Mouse (Mus musculus) midbrain, embryonic 13.5 days (tissue): ENCODE data around the gene Gstm2. TPM values are rescaled to one million over a fixed set of nuclear protein-coding genes. Genes with fewer than 3 reads are reported as not detected.
"Not testable (repeated sequence)": the region's sequence is repeated elsewhere in the genome, so short reads cannot be mapped to it uniquely, and the experiment has no call there.

ENCODE experiments used
- ATAC-seq: fragments of 200-750 bp; cut with Nextera tagmentation; 2 replicates; pipeline ENCODE4 v1.8.0; 2017; ENCODE audit warnings: mild to moderate bottlenecking, moderate TSS enrichment, moderate library complexity
- H3K27ac ChIP-seq: fragments of 300-500 bp; sonication (generic); 2 replicates; pipeline ENCODE4 v1.5.1; 2015; ENCODE audit warnings: inconsistent platforms, mild to moderate bottlenecking, moderate library complexity
- H3K27me3 ChIP-seq: fragments of 300-500 bp; sonication (generic); 2 replicates; pipeline ENCODE4 v1.6.1; 2015; ENCODE audit warnings: mild to moderate bottlenecking, inconsistent platforms
- H3K36me3 ChIP-seq: fragments of 300-500 bp; sonication (generic); 2 replicates; pipeline ENCODE4 v1.6.1; 2015; ENCODE audit warnings: mild to moderate bottlenecking, inconsistent platforms
- H3K4me1 ChIP-seq: fragments of 300-500 bp; sonication (generic); replicated peaks from 2 replicates; pipeline ENCODE4 v1.6.1; 2015; ENCODE audit warnings: inconsistent platforms
- H3K4me2 ChIP-seq: fragments of 300-500 bp; sonication (generic); replicated peaks from 2 replicates; pipeline ENCODE4 v1.6.1; 2015; ENCODE audit warnings: moderate library complexity, mild to moderate bottlenecking, inconsistent platforms
- H3K4me3 ChIP-seq: fragments of 300-500 bp; sonication (generic); replicated peaks from 2 replicates; pipeline ENCODE4 v1.5.1; 2015; ENCODE audit warnings: mild to moderate bottlenecking, inconsistent platforms
- H3K9ac ChIP-seq: fragments of 300-500 bp; sonication (generic); replicated peaks from 2 replicates; pipeline ENCODE4 v1.6.1; 2015; ENCODE audit warnings: mild to moderate bottlenecking, inconsistent platforms
- H3K9me3 ChIP-seq: fragments of 300-500 bp; sonication (generic); 2 replicates; pipeline ENCODE4 v1.6.1; 2016; ENCODE audit warnings: mild to moderate bottlenecking, inconsistent platforms
- WGBS: fragments of 180-500 bp; shearing (Covaris S2); methylation state at CpG from one replicate; pipeline ENCODE4 v1.1.7; 2015; 5-methylcytosine and 5-hydroxymethylcytosine counted together
- polyA plus RNA-seq: library from polyadenylated mRNA; unstranded; fragments of >200 nt; fragmentation: Nextera tagmentation; extraction: Ambion mirVana; gene quantifications from 2 replicates; pipeline ENCODE4 v1.2.1, GENCODE M21; 2015

Gene Gstm2
- 6.0 and 6.2 TPM in 2 replicates for polyA plus RNA-seq

DNA sequence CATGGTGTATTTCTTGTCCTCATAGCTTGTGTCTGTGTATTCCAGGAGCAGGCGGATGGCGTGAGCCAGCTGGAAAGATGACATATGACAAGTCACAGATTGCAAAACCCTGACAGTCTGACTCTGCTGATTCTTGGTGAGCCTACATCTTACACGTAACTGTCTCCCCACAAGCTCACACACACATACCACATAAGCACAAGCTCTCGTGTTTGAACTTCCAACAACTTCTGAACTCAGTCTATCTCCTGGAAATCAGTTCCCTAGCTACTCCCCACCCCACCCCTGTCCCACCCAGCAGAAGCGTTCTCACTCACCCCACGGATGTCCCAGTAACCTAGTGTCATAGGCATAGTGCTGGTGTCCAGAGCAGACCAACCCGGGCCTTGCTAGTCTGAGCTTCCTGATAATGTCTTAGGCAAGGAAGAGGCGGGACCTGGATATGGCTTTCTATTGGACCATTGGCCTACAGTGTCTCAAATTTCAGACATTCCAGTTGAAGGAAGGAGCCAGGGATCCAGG, at the start of gene Gstm2:
Gene Gstm2, minus strand, starts transcription at position 413 of the 522 bp plus-strand sequence.
- no peak within 1 kb of the TSS for H3K27ac ChIP-seq
- H3K9me3 ChIP-seq: no peaks in the 10 kb centered on the region
- no peak within 1 kb of the TSS for H3K4me3 ChIP-seq
- 67% methylated on average over 8 of the region's 8 CpGs for WGBS
- H3K4me1 ChIP-seq: no peaks in the 10 kb centered on the region
- no peaks in the 10 kb centered on the region for H3K27me3 ChIP-seq
- no peak within 1 kb of the TSS for H3K9ac ChIP-seq
- H3K36me3 ChIP-seq: no peaks in the 10 kb centered on the region
- ATAC-seq: no peak
- no peak within 1 kb of the TSS for H3K4me2 ChIP-seq

DNA sequence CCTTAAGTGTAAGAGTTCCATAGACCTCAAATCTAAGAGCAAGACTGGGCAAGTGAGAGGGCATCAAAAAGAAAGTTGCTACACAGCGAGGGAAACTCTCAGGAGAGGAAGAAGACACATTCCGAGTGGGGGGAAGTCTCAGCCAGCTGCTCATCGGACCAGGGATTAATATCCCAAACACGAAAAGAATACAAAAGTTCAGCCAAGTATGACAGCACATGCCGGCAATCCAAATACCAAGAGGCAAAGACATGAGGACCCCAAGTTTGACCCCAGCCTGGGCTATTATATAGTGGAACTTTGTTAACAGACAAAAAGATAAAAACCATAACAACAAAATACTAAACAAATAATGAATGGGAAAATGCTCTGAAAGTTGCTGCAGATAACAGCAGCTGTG, 46.9 kb upstream of the Gstm2 start:
- 57% methylated on average over 5 of the region's 5 CpGs for WGBS
- Histone ChIP-seq H3K4me2 (no peak overlapping the region), H3K36me3 (no peaks in the 10 kb centered on the region), H3K27ac (no peak overlapping the region), H3K27me3 (no peaks in the 10 kb centered on the region), H3K9me3 (no peaks in the 10 kb centered on the region), H3K4me3 (no peak overlapping the region), H3K9ac (no peak overlapping the region), H3K4me1 (no peaks in the 10 kb centered on the region)
- no peak for ATAC-seq

DNA sequence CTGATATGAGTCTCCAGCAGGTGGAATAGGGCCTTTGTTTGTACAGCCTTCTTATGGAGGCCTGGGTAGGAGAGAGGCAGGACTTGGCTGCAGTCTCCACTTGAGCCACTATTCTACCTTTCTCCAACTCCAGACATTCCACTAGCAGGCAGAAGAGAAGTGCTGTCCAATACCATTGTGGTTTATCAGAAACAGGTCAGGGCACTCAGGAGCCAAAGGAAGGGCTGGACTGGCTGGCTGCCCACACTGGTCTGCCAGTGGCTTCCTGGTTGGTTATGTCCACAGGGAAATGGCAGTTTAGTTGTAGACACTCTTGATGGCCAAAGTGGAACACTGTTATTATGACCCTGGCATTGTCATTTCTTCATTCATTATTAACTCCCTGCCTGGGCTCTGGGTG, 45.9 kb upstream of the Gstm2 start:
- H3K9me3 ChIP-seq: no peaks in the 10 kb centered on the region
- H3K4me1 ChIP-seq: no peaks in the 10 kb centered on the region
- ATAC-seq: no peak
- H3K4me3 ChIP-seq: no peak overlapping the region
- H3K9ac ChIP-seq: no peak overlapping the region
- H3K4me2 ChIP-seq: no peak overlapping the region
- H3K27me3 ChIP-seq: no peaks in the 10 kb centered on the region
- no peak overlapping the region for H3K27ac ChIP-seq
- no peaks in the 10 kb centered on the region for H3K36me3 ChIP-seq

DNA sequence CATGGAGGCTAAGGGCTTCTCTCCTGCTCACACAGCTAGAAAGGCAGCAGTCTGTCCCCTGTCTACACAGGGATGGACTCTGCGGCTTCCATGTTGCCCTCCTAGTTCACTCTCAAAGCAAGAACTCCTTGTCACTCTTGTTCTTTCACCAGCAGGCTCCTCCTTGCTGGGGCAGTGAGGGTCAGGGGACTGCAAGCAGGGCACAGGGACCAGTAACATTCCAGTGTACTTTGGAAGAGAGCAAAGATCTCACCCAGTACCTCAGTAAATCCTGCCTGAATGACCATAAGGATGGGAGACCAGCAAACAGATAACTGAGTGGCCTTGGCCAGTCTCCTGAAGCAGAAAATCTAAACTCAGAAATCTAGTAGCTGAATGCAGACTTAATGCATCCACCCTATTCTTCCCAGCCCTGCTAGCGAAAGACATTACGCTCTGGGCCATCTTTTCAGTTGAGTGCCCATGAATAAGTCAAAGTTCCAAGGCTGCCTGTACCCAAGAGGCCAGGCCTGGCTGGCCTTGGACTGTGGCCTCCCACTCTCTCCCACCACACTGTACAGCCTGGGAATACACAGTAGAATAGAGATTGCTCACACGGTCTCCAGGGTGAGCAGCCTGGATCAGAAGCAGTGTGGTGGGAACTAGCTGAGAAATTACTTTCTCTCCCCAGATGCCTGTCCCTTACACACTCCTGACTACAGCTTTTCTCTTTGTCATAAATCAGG, 42.5 kb upstream of the Gstm2 start:
- H3K4me3 ChIP-seq: no peak overlapping the region
- no peak overlapping the region for H3K27ac ChIP-seq
- H3K27me3 ChIP-seq: no peaks in the 10 kb centered on the region
- H3K36me3 ChIP-seq: no peaks in the 10 kb centered on the region
- no peak overlapping the region for H3K4me2 ChIP-seq
- H3K4me1 ChIP-seq: no peaks in the 10 kb centered on the region
- H3K9me3 ChIP-seq: no peaks in the 10 kb centered on the region
- H3K9ac ChIP-seq: no peak overlapping the region
- 61% methylated on average over 4 of the region's 4 CpGs for WGBS
- no peak for ATAC-seq

DNA sequence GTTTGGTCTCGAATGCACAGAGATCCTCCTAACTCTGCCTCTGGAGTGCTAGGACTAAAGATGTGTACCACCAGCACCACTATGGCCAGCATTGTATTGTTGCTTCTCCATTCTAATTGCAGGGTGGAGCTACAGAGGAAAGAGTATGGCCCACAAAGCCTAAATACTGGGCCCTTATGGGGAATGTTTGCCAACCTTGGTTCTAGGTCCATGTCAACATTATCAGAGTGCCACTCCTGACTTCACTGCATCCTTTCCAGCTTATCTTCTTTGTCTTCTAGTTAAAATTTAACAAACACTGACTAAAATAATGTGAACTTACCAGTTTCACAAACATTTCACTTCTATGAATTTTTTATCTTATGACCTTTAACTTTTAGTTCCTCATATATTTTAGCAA, 40.3 kb upstream of the Gstm2 start:
- Histone ChIP-seq H3K4me2 (no peak overlapping the region), H3K9me3 (no peaks in the 10 kb centered on the region), H3K27ac (no peak overlapping the region), H3K4me1 (no peaks in the 10 kb centered on the region), H3K9ac (no peak overlapping the region), H3K36me3 (no peaks in the 10 kb centered on the region), H3K27me3 (no peaks in the 10 kb centered on the region), H3K4me3 (no peak overlapping the region)
- 81% methylated on average over 1 of the region's 1 CpGs for WGBS
- ATAC-seq: no peak

DNA sequence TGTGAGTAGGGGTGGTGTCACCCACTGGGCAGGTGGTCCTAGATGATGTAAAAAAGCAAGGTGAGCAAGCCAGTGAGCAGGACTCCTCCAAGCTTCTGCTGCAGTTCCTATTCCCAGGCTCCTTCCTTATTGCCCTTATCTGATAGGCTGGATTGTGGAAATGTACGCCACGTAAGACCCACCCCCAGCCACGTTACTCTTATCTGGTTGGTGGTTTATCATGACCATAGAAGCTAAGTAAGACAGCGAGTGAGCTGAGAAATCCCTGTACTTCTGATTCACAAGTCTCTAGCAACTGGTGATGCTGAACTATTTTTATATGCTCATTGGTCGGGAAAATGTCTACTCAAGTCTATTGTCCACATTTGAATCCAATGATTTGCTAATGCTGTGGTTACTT, 39.8 kb upstream of the Gstm2 start:
- H3K36me3 ChIP-seq: no peaks in the 10 kb centered on the region
- no peak overlapping the region for H3K4me3 ChIP-seq
- H3K27me3 ChIP-seq: no peaks in the 10 kb centered on the region
- no peaks in the 10 kb centered on the region for H3K9me3 ChIP-seq
- no peaks in the 10 kb centered on the region for H3K4me1 ChIP-seq
- H3K4me2 ChIP-seq: no peak overlapping the region
- no peak for ATAC-seq
- H3K27ac ChIP-seq: no peak overlapping the region
- no peak overlapping the region for H3K9ac ChIP-seq
- WGBS: 82% methylated on average over 5 of the region's 5 CpGs

DNA sequence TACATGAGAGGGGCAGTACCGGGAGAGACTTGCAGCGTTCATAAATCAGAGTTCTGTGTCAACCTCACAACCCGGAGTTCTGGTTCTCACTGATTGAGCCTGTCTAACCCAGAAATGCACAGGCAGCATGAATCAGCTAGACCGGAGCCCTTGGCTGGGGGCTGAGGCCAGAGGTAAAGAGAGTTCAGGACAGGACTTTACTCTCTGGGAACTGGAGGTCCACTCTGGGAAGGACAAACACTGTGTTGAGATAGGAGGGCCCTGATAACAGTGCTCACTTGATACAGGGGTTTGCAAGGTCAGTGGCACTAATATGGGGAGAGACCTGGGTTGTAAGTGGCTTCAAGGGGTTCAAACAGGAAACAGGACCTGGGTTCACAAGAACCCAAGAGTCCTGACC, 39.1 kb upstream of the Gstm2 start:
- no peaks in the 10 kb centered on the region for H3K4me1 ChIP-seq
- WGBS: 84% methylated on average over 4 of the region's 4 CpGs
- ATAC-seq: no peak
- H3K9ac ChIP-seq: no peak overlapping the region
- no peak overlapping the region for H3K4me2 ChIP-seq
- H3K36me3 ChIP-seq: no peaks in the 10 kb centered on the region
- H3K27ac ChIP-seq: no peak overlapping the region
- H3K4me3 ChIP-seq: no peak overlapping the region
- no peaks in the 10 kb centered on the region for H3K9me3 ChIP-seq
- H3K27me3 ChIP-seq: no peaks in the 10 kb centered on the region

DNA sequence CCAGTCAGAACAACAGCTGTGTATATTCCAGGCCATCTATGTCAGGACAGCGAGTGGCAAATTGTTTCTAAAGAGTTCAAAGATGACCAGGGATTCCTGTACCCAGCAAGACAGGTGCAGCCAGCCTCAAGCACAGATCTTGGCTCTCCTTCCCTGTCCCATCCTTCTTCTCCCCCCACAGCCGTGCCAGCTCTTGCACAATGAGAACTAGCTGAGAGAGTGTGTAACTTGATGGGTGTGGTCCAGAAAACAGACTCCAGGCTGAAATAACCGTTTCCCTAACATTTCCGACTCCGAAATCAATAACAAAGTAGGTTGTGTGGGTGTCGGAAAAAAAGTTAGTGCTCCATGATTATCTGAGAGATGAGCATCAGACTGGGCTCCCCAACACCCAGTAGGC, 36.4 kb upstream of the Gstm2 start:
- H3K4me3 ChIP-seq: no peak overlapping the region
- no peaks in the 10 kb centered on the region for H3K9me3 ChIP-seq
- H3K4me2 ChIP-seq: no peak overlapping the region
- H3K27me3 ChIP-seq: no peaks in the 10 kb centered on the region
- no peaks in the 10 kb centered on the region for H3K36me3 ChIP-seq
- H3K4me1 ChIP-seq: peaks cover 8% of the 10 kb centered on the region
- no peak for ATAC-seq
- H3K27ac ChIP-seq: no peak overlapping the region
- 79% methylated on average over 6 of the region's 6 CpGs for WGBS
- H3K9ac ChIP-seq: no peak overlapping the region

DNA sequence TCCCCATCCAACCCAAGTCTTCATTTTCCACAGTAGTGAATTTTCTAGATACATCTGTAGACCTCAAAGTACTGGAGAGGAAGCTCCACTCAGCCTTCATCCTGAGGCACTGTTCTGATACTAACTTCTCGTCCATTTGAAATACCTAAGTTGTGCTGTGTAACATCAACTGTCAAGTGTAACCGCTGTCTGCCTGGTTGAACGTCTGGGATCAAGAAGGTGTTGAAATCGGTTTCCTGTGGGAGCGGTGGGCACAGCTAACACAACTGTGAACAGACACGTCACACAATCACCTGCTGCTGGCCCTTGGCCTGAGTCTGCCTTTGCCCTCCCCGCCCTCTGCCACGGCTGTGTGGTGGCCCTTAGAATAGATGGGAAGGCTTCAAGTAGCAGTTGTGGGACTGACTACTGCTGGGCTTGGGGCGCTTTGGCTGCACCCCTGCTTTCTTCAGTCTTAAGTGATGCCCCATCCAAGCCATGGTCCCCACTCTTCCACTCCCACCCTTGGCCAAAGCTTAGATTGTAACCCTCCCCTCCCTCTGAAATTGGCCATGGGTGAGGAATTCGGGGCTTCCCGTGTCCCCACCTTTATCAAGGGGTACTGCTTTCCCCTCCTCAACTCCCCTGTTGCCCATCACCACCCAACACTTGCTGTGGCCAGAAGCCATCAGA, 34.2 kb upstream of the Gstm2 start:
- not testable (repeated sequence) for H3K9ac ChIP-seq, H3K4me3 ChIP-seq, ATAC-seq, H3K27me3 ChIP-seq, H3K27ac ChIP-seq, H3K9me3 ChIP-seq, H3K4me2 ChIP-seq, H3K36me3 ChIP-seq
- WGBS: 90% methylated on average over 11 of the region's 11 CpGs
- peaks cover 18% of the 10 kb centered on the region for H3K4me1 ChIP-seq

DNA sequence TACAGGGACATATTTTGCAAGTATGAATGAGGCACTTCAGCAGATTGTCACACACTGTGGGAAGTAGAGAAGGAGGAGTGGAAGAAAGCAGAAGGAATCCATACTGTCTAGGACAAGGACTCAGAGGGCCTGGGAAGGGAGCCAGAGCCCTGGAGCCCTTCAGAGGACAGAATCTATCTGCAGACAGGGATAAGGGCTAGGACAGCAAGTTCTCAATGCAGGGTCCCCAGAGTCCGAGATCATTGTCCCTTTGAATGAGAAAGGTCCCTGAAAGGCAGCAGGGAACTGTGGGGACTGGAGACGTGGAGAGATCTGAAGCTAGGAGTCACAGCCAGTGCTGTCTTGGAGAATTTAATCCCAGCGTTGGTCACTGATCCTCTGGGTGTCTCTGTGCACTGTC, 33.0 kb upstream of the Gstm2 start:
- not testable (repeated sequence) for H3K9me3 ChIP-seq, H3K4me2 ChIP-seq, H3K27me3 ChIP-seq, H3K27ac ChIP-seq, ATAC-seq, H3K9ac ChIP-seq, H3K4me3 ChIP-seq, H3K36me3 ChIP-seq
- WGBS: 64% methylated on average over 3 of the region's 3 CpGs
- peaks cover 18% of the 10 kb centered on the region for H3K4me1 ChIP-seq

DNA sequence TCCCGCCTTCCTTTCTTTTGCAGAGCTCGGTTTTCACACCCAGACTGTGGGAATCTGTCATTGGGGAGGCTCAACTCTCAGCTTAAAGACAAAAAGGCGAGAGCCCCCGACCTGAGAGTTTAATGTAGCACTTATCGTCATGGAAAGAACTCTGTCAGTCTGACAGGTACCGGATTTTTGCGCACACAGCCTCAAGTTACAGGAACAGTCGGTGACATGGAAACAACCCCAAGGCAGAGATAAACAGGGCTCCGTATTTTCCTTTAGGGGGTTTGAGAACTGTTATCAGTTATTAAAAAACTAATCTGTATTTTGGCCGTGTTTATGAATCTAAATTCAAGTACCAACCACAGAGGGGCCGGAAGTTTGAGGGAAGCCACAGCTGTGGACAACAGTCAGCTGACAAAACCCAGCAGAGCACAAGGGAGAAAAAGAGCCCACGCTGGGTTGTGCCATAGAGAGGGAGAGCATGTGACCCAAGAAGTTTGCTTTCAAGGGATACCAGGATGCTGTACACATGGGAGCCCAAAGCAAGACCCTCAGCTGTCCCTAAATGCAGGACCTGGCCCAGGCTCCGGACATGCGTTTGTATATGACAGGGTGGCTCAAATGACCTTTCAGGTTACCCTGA, 32.1 kb upstream of the Gstm2 start:
- ATAC-seq: no peak
- Histone ChIP-seq H3K4me2 (peak overlapping the region; percentile 88), H3K36me3 (no peaks in the 10 kb centered on the region), H3K27me3 (peaks cover 6% of the 10 kb centered on the region; the same call in 1 of the 2 replicates), H3K27ac (0 out of 2 replicates have a peak overlapping the region, but pooled peaks have one; percentile 46), H3K4me3 (peak overlapping the region; percentile 40), H3K9ac (peak overlapping the region; percentile 51; the same call in 1 of the 2 replicates), H3K9me3 (no peaks in the 10 kb centered on the region), H3K4me1 (peaks cover 18% of the 10 kb centered on the region)
- 38% methylated on average over 14 of the region's 14 CpGs for WGBS

DNA sequence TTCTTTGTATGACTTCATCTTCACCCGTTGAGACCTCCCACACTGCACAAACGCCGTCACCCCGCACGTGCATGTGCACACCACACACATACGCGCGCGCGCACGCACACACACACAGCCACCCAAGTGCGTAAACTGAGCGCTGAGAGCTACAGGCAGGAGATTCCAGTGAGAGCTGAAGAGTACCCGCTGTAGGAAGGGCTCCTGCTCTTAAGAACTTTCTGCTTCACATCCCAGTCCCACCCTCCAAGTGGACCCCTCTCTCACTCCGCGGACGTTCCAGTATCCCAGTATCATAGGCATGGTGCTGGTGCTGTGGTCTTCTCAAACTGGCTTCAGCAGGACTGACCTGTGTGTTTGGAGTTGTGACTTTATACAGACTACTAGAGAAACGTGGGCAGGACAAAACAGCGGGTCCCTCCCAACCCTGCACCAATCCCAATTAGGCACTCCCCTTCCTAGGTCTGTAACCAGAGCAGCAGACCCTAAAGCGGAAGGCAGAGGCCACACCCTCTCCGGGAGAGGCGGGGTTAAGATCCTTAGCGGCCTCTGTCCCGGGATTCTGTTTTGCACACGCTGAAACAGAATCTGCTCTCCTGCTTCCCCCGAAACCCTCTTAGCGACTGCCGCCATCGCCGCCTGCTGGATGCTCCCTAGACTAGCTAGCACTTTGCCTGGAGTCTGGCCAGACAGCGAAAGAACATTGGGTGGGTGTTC, 31.4 kb upstream of the Gstm2 start, which contains the start of gene Gstm1:
Gene Gstm1, minus strand, starts transcription at position 501 of the 717 bp plus-strand sequence.
- peak within 1 kb of the TSS; percentile 40 for H3K4me3 ChIP-seq
- peak within 1 kb of the TSS; percentile 46 for H3K27ac ChIP-seq
- WGBS: 0% methylated on average over 31 of the region's 31 CpGs
- H3K36me3 ChIP-seq: no peaks in the 10 kb centered on the region
- H3K9me3 ChIP-seq: no peaks in the 10 kb centered on the region
- peaks cover 6% of the 10 kb centered on the region; the same call in 1 of the 2 replicates for H3K27me3 ChIP-seq
- peak within 1 kb of the TSS; percentile 51 for H3K9ac ChIP-seq
- ATAC-seq: peak; percentile 95
- H3K4me2 ChIP-seq: peak within 1 kb of the TSS; percentile 88
- peaks cover 18% of the 10 kb centered on the region for H3K4me1 ChIP-seq
